Mouse (Mus musculus) lung, embryonic 14.5 days (tissue): ENCODE measurements around the gene Tepsin. TPM values are rescaled to one million over a fixed set of nuclear protein-coding genes. Genes with fewer than 3 reads are reported as not detected.
A peak's percentile ranks its signal among the peaks of the same experiment; 100 is the strongest.

Experiments used
- ATAC-seq: fragments of 200-750 bp; cut with Nextera tagmentation; 2 replicates; pipeline ENCODE4 v1.8.0; 2017; ENCODE audit warnings: mild to moderate bottlenecking, moderate TSS enrichment, moderate library complexity; ENCODE audit not compliant: insufficient read depth
- DNase-seq: peaks from one replicate; pipeline ENCODE4 v3.0.0-alpha.2; 2015
- H3K27ac ChIP-seq: fragments of 300-500 bp; sonication (generic); 2 replicates; pipeline ENCODE4 v1.5.1; 2014; ENCODE audit warnings: low read depth, mild to moderate bottlenecking, moderate library complexity
- H3K27me3 ChIP-seq: fragments of 300-500 bp; sonication (generic); 2 replicates; pipeline ENCODE4 v1.6.1; 2014; ENCODE audit warnings: low read length, control low read depth; ENCODE audit not compliant: insufficient read depth
- H3K36me3 ChIP-seq: fragments of 300-500 bp; sonication (generic); 2 replicates; pipeline ENCODE4 v1.6.1; 2014; ENCODE audit warnings: control low read depth; ENCODE audit not compliant: insufficient read depth
- H3K4me1 ChIP-seq: fragments of 300-500 bp; sonication (generic); 2 replicates; pipeline ENCODE4 v1.6.1; 2014; ENCODE audit warnings: antibody characterized with exemption, control low read depth; ENCODE audit not compliant: insufficient read depth
- H3K4me2 ChIP-seq: fragments of 300-500 bp; sonication (generic); 2 replicates; pipeline ENCODE4 v1.6.1; 2014; ENCODE audit warnings: mild to moderate bottlenecking
- H3K4me3 ChIP-seq: fragments of 300-500 bp; sonication (generic); 2 replicates; pipeline ENCODE4 v1.5.1; 2014; ENCODE audit warnings: low read depth, low read length
- H3K9ac ChIP-seq: fragments of 300-500 bp; sonication (generic); 2 replicates; pipeline ENCODE4 v1.6.1; 2014
- H3K9me3 ChIP-seq: fragments of 300-500 bp; sonication (generic); 2 replicates; pipeline ENCODE4 v1.6.1; 2016; ENCODE audit warnings: low read depth, low read length, control low read depth
- CTCF ChIP-seq: IDR thresholded peaks from 2 replicates; pipeline ENCODE4 v1.5.1; 2016; ENCODE audit warnings: antibody characterized with exemption, low read depth
- WGBS: fragments of 180-500 bp; shearing (Covaris S2); extraction: QIAGEN DNeasy Blood & Tissue Kit; methylation state at CpG from one replicate; pipeline ENCODE4 v1.1.7; 2014; 5-methylcytosine and 5-hydroxymethylcytosine counted together
- polyA plus RNA-seq: library from polyadenylated mRNA; unstranded; fragments of >200 nt; fragmentation: Nextera tagmentation; extraction: Ambion mirVana; gene quantifications from 2 replicates; pipeline ENCODE4 v1.2.1, GENCODE M21; 2014

Tepsin gene
- polyA plus RNA-seq, 1 experiment from 2014 or later, result 17.1 TPM

DNA sequence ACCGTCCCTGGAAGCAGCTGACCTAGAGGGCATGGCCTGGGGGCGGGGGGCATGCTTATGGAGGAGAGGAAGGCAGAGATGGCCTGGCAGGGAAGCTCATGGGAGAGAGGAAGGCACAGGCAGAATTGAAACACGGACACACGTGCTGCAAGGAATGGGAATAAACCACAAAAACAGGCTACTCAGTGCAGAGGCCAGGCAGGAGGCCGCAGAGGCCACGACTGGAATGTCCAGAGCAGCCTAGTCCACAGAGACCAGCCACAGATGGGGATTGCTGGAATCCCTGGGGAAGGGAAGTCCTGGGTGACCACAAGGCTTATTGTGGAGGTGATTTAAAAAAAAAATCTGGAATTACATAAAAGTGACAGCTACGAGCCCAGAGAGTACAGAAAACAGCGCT, 49.5 kb downstream of the Tepsin start:
- Histone ChIP-seq H3K4me2 (no peak overlapping the region), H3K4me3 (no peak overlapping the region), H3K4me1 (no peaks in the 10 kb centered on the region), H3K27me3 (peaks cover 33% of the 10 kb centered on the region), H3K9ac (no peak overlapping the region), H3K27ac (no peak overlapping the region), H3K36me3 (no peaks in the 10 kb centered on the region), H3K9me3 (no peaks in the 10 kb centered on the region)
- no peak for TF ChIP-seq CTCF
- ATAC-seq (no peak), DNase-seq (no peak)
- 73% methylated on average over 8 of the region's 8 CpGs for WGBS

DNA sequence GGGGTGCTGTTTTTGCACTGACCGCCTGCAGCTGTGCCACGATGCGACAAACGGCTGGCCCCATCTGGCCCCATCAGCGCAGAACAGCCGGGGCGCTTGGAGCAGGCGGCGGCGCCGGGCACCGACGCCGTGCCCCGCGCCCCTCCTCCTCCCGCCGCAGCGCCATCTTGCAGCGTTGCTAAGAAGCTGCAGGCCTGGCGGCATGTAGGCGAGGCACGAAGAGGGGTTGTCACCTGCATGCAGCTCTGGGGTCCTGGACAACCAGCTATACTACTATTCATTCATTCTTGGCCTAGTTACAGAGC, 50.3 kb downstream of the Tepsin start:
- Histone ChIP-seq H3K27ac (no peak overlapping the region), H3K4me2 (peak overlapping the region; percentile 95), H3K9ac (no peak overlapping the region), H3K4me3 (peak overlapping the region; percentile 58; the same call in 1 of the 2 replicates), H3K36me3 (no peaks in the 10 kb centered on the region), H3K27me3 (peaks cover 33% of the 10 kb centered on the region), H3K9me3 (no peaks in the 10 kb centered on the region), H3K4me1 (no peaks in the 10 kb centered on the region)
- DNase-seq, result peak; percentile 54
- WGBS, result 5% methylated on average over 23 of the region's 23 CpGs
- no peak; the same call in 1 of the 2 replicates for ATAC-seq
- no peak for TF ChIP-seq CTCF

DNA sequence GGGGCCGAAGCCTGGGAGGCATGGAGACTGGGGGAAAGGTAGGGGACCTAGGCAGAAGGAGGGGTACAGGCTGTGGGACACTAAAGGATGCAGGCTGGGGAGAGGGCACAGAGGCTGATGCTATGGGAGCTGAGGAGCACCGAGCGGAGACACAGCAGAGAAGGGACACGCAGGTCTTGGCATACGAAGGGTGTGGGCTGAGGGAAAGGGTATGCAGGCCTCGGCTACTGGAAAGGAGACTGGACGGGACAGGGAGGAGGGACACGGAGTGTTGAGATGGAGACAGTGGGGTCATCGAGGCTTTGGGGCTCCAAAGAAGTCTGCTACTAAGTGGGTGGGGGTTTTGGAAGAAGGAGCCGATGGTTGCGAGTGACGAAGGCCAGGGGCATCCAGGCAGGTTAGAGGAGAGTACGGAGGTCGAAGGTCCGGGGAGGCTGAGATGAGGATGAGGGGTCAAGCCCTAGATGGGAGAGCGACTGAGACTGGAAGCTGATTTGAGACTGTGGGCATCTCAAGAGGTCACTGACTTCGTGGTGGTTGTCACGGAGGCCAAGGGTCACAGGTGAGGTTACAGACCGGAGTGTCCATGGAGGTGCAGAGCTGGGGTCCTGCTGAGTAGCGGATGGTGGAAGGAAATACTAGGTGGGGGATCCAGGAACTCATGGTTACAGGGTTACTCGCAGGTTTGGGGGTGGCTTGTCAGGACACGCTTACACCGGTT, 50.8 kb downstream of the Tepsin start:
- DNase-seq, result peak; percentile 23
- TF ChIP-seq CTCF, result no peak
- WGBS, result 12% methylated on average over 23 of the region's 23 CpGs
- Histone ChIP-seq H3K4me2 (peak overlapping the region; percentile 95), H3K4me3 (peak overlapping the region; percentile 58), H3K4me1 (no peaks in the 10 kb centered on the region), H3K27me3 (peaks cover 33% of the 10 kb centered on the region), H3K36me3 (no peaks in the 10 kb centered on the region), H3K9ac (0 out of 2 replicates have a peak overlapping the region, but pooled peaks have one; percentile 56), H3K27ac (no peak overlapping the region), H3K9me3 (no peaks in the 10 kb centered on the region)
- ATAC-seq, result peak; percentile 30; the same call in 1 of the 2 replicates

DNA sequence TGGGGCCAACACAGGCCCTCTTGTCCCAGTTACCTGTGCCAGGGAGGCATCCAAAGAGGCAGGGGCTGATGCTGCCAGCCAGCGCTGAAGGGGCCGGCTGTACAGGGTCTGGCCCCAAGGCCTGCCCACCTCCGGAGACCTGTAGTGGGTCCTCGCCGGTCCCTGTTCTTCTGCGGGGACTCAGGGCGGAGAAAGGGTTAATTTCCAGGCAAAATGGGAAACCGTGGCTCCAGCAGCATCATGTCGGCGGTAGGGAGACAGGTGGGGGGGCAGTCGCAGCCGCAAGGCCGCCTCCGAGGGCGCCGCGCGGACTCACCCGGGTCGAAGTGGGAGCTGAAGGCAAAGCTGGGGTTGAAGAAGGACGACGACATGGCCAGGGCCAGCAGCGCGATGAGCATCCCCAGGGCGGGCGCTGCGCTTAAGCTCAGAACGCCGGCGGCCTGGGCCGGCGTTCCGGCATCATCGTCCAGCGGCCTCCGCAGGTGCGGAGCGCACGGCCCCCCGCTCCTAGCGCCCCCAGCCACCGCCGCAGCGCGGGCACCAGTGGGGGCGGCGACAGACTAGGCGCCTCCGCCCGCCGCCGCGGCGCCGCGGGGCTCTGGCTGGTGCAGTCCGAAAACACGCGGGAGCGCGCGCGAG, 51.9 kb downstream of the Tepsin start, which contains the start of gene Aatk:
Gene Aatk, minus strand, starts transcription at position 615 of the 639 bp plus-strand sequence.
- Histone ChIP-seq H3K9ac (peak within 1 kb of the TSS; percentile 56), H3K4me2 (peak within 1 kb of the TSS; percentile 95), H3K36me3 (no peaks in the 10 kb centered on the region), H3K9me3 (no peaks in the 10 kb centered on the region), H3K4me1 (no peaks in the 10 kb centered on the region), H3K27me3 (peaks cover 33% of the 10 kb centered on the region), H3K27ac (peak within 1 kb of the TSS; percentile 24; the same call in 1 of the 2 replicates), H3K4me3 (peak within 1 kb of the TSS; percentile 58)
- no peak for ATAC-seq
- no peak for TF ChIP-seq CTCF
- DNase-seq, result peak; percentile 55
- WGBS, result 1% methylated on average over 63 of the region's 63 CpGs

DNA sequence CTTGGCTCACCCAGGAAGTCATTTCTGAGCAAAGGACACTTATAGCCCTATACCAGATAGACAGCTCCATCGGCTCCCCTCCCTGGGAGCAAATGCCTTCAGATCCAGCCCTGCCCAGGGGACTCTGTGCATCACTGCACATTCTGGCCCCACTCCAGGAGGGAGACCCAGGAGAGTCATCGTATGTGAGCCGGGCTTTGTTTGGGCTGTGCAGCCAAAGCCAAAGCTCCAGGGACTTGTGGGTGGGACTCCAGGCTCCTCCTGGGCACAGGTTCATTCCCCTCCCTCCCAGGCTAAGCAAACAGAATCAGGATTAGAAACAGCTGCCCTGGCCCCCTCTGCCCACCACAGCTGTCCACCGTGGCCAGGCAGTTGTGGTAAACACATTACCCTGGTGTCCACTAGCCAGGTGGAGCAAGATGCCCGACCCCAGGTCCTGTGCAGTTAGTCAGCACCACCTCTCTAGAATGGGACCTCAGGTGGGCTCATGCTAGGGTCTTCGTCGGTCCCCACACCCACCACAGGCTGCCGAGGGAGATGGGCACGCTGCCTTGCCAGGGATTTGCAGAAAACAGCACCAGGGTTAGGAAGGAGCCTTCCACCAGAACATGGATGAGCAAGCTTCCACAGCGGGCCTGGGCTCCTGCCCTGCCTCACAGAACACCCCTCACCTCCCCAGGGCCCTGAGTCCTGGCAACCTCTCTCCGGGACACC, 52.5 kb downstream of the Tepsin start:
- ATAC-seq, result no peak
- Histone ChIP-seq H3K4me3 (peak overlapping the region; percentile 58), H3K9ac (peak overlapping the region; percentile 56; the same call in 1 of the 2 replicates), H3K4me2 (peak overlapping the region; percentile 95), H3K27ac (peak overlapping the region; percentile 24; the same call in 1 of the 2 replicates), H3K36me3 (no peaks in the 10 kb centered on the region), H3K9me3 (no peaks in the 10 kb centered on the region), H3K4me1 (0 out of 2 replicates have a peak, but pooled peaks cover 2% of the 10 kb centered on the region), H3K27me3 (peaks cover 33% of the 10 kb centered on the region)
- TF ChIP-seq CTCF, result no peak
- DNase-seq, result peak; percentile 44
- 33% methylated on average over 11 of the region's 11 CpGs for WGBS

DNA sequence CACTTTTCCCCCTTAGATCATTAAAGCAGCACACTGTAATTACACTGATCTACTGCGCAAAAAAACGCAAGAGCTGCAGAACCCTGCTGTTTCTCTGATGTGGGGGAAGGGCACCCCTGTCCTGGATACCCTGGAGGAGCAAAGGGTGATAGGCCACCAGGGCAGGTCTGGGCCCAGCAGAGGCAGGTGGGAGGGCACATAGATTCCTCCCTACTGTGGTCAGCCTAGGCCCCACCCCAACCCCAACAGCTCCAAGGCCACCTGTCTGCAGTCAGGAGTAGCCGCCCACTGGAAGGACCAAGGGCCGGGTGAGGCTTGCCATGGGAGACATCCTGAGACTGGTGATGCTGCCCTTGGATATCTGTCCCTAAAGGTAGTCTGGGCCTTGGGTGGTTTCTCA, 53.2 kb downstream of the Tepsin start:
- DNase-seq, result no peak
- Histone ChIP-seq H3K27me3 (peaks cover 33% of the 10 kb centered on the region), H3K4me1 (0 out of 2 replicates have a peak, but pooled peaks cover 2% of the 10 kb centered on the region), H3K36me3 (no peaks in the 10 kb centered on the region), H3K4me3 (no peak overlapping the region), H3K9me3 (no peaks in the 10 kb centered on the region), H3K27ac (no peak overlapping the region), H3K4me2 (no peak overlapping the region), H3K9ac (no peak overlapping the region)
- ATAC-seq, result no peak
- WGBS, result 67% methylated on average over 4 of the region's 4 CpGs
- no peak for TF ChIP-seq CTCF
